Mouse (Mus musculus): ENCODE data around the gene Ptpre. TPM values are rescaled to one million over a fixed set of nuclear protein-coding genes. Genes with fewer than 3 reads are reported as not detected.
"Not testable (repeated sequence)": the region's sequence is repeated elsewhere in the genome, so short reads cannot be mapped to it uniquely, and the experiment has no call there.

Gene Ptpre
- polyA plus RNA-seq, 1 experiment from 2014 or later: 1.9 TPM

DNA sequence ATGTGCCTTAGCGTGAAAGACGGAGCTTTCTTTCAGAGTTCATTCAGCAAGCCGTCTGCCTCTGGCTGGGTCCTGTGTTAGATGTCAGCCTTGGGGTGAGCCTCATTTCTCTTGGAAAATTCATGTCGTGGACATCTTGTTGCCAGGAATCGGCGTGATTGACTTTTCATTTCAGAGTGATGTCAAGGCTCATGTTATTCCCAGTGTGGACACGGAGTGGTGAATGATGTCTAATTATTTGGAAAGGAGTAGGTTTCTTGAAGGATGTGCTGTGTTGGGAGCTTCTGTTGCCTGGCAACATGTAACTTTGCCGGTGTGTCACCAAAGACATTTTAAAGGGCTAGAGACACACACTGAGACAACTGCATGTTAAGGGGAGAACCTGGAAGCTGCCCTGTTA is 77.6 kb downstream of the Ptpre start:
- Histone ChIP-seq H3K9ac (ENCODE audit: low read length) (no peak overlapping the region), H3K27me3 (replicated peaks; ENCODE audit: control insufficient read depth, insufficient read depth, low read length) (no peaks in the 10 kb centered on the region), H3K4me1 (ENCODE audit: control insufficient read depth, insufficient read depth, low read length) (peaks cover 14% of the 10 kb centered on the region), H3K9me3 (replicated peaks; ENCODE audit: control insufficient read depth, low read length) (no peaks in the 10 kb centered on the region), H3K4me2 (ENCODE audit: low read length) (no peak overlapping the region), H3K36me3 (ENCODE audit: control insufficient read depth, insufficient read depth, low read length) (no peaks in the 10 kb centered on the region), H3K27ac (ENCODE audit: low read depth, low read length) (no peak overlapping the region), H3K4me3 (ENCODE audit: low read depth, low read length) (no peak overlapping the region)
- DNase-seq (ENCODE audit: low spot score) (no peak), ATAC-seq (no peak)
- 86% methylated on average over 8 of the region's 8 CpGs for WGBS

DNA sequence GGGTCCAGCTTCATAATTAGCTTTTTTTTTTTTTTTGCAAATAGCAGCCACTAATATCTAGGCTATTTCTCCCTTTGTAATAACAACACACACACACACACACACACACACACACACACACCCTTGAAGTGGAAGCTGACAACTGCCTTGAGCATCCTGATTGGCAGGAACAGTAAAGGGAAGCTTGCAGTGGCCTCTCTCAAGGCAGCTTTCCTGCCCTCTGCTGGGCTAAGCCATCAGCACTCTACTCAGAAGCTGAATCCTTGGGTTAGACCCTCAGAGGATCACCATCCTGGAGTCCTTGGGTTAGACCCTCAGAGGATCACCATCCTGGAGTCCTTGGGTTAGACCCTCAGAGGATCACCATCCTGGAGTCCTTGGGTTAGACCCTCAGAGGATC is 79.2 kb downstream of the Ptpre start:
- H3K4me2 ChIP-seq (ENCODE audit: low read length); H3K27ac ChIP-seq (ENCODE audit: low read depth, low read length); DNase-seq (ENCODE audit: low spot score); H3K9ac ChIP-seq (ENCODE audit: low read length); H3K4me3 ChIP-seq (ENCODE audit: low read depth, low read length); H3K27me3 ChIP-seq (replicated peaks; ENCODE audit: control insufficient read depth, insufficient read depth, low read length); H3K36me3 ChIP-seq (ENCODE audit: control insufficient read depth, insufficient read depth, low read length); ATAC-seq; H3K9me3 ChIP-seq (replicated peaks; ENCODE audit: control insufficient read depth, low read length): not testable (repeated sequence)
- peaks cover 14% of the 10 kb centered on the region for H3K4me1 ChIP-seq (ENCODE audit: control insufficient read depth, insufficient read depth, low read length)

DNA sequence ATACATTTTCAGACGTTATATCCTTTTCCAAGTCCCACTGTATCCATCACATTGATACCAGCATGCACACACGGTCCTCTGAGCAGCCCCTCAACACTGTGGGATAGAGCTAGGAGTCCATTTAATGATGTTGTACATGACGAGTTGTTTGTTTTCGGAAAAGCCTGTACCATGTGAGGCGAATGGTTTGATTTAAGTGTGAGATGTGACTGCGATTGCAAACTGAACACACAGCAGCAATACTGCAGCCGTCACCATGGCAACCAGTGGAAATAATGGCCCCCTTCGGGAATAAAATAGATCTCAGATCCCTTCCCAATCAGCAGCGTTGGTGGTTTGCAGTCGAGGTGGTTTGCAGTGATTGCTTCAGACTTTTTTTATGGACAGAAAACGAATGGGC is 80.5 kb downstream of the Ptpre start:
- Histone ChIP-seq H3K9ac (ENCODE audit: low read length) (no peak overlapping the region), H3K27me3 (replicated peaks; ENCODE audit: control insufficient read depth, insufficient read depth, low read length) (no peaks in the 10 kb centered on the region), H3K9me3 (replicated peaks; ENCODE audit: control insufficient read depth, low read length) (no peaks in the 10 kb centered on the region), H3K36me3 (ENCODE audit: control insufficient read depth, insufficient read depth, low read length) (no peaks in the 10 kb centered on the region), H3K4me3 (ENCODE audit: low read depth, low read length) (no peak overlapping the region), H3K4me2 (ENCODE audit: low read length) (no peak overlapping the region), H3K27ac (ENCODE audit: low read depth, low read length) (peak overlapping the region; percentile 60; the same call in 1 of the 2 replicates), H3K4me1 (ENCODE audit: control insufficient read depth, insufficient read depth, low read length) (peaks cover 14% of the 10 kb centered on the region)
- peak; percentile 48; the same call in 1 of the 2 replicates for ATAC-seq
- 33% methylated on average over 11 of the region's 11 CpGs for WGBS
- DNase-seq (ENCODE audit: low spot score): peak; percentile 82

DNA sequence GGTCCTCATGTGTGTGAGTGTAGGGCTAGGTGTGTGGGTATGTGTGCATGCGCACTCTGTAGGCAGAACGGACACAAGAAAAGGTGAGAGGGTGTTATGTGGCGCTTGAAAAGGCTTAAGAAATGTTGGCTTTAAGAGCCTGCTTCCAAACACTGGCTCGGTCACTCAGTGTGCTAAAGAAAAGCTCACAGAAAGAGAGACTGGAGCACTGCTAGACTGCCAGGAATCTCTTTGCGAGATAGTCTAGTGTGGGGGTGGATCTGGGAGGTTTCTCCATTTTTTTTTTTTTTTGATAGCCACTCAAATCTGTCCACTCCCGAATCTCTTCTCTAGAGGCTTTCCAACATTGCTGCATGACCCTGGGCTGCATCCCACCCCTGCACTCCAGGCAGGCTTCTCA is 84.4 kb downstream of the Ptpre start:
- 67% methylated on average over 6 of the region's 6 CpGs for WGBS
- Histone ChIP-seq H3K36me3 (ENCODE audit: control insufficient read depth, insufficient read depth, low read length) (no peaks in the 10 kb centered on the region), H3K4me1 (ENCODE audit: control insufficient read depth, insufficient read depth, low read length) (peaks cover 14% of the 10 kb centered on the region), H3K27ac (ENCODE audit: low read depth, low read length) (no peak overlapping the region), H3K9me3 (replicated peaks; ENCODE audit: control insufficient read depth, low read length) (no peaks in the 10 kb centered on the region; the same call in 1 of the 2 replicates), H3K27me3 (replicated peaks; ENCODE audit: control insufficient read depth, insufficient read depth, low read length) (no peaks in the 10 kb centered on the region), H3K4me2 (ENCODE audit: low read length) (no peak overlapping the region), H3K4me3 (ENCODE audit: low read depth, low read length) (no peak overlapping the region), H3K9ac (ENCODE audit: low read length) (no peak overlapping the region)
- DNase-seq (ENCODE audit: low spot score) (no peak), ATAC-seq (no peak)

DNA sequence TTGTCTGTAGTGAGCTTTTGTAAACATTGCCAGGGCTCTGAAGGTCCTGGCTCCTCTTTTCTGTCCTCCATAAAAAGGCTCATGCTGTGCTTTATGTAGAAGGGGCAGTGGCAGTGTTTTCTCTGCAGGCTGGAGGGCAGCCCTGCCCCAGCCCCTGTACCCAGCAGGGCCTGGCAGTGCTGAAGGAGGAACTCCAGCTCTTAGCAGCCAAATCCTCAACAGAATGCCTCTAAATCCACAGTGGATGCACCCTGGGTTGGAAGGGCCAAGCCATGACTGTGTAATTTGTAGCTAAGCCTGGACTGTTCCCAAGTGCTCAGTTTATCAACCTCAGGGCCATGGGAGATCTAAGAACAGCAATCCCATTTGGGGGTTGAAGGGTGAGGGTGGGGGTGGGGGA is 85.0 kb downstream of the Ptpre start:
- no peak overlapping the region for H3K9ac ChIP-seq (ENCODE audit: low read length)
- no peak overlapping the region for H3K4me2 ChIP-seq (ENCODE audit: low read length)
- no peaks in the 10 kb centered on the region for H3K27me3 ChIP-seq (replicated peaks; ENCODE audit: control insufficient read depth, insufficient read depth, low read length)
- no peak for ATAC-seq
- H3K4me1 ChIP-seq (ENCODE audit: control insufficient read depth, insufficient read depth, low read length): peaks cover 14% of the 10 kb centered on the region
- no peak overlapping the region for H3K27ac ChIP-seq (ENCODE audit: low read depth, low read length)
- no peaks in the 10 kb centered on the region for H3K36me3 ChIP-seq (ENCODE audit: control insufficient read depth, insufficient read depth, low read length)
- no peak overlapping the region for H3K4me3 ChIP-seq (ENCODE audit: low read depth, low read length)
- no peaks in the 10 kb centered on the region; the same call in 1 of the 2 replicates for H3K9me3 ChIP-seq (replicated peaks; ENCODE audit: control insufficient read depth, low read length)
- DNase-seq (ENCODE audit: low spot score): no peak

DNA sequence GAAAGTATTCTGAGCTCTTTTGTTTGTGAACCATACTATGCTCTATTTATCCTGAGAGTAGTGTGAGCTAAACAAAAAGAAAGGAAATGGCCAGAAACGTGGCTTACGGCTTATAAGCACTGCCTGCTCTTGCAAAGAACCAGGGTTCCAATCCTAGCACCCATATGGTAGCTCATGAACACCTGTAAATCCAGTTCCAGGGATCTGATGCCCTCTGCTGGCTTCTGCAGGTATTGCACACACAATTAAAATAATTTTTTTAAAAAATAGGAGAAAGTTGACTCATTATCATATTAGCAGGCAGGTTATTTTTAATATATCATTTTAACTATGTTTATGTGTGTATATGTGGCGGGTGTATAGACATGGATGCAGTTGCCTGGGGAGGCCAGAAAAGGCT is 87.6 kb downstream of the Ptpre start:
- WGBS: 69% methylated on average over 3 of the region's 3 CpGs
- ATAC-seq (no peak), DNase-seq (ENCODE audit: low spot score) (no peak)
- no peak overlapping the region for H3K27ac ChIP-seq (ENCODE audit: low read depth, low read length)
- H3K9ac ChIP-seq (ENCODE audit: low read length): no peak overlapping the region
- H3K4me1 ChIP-seq (ENCODE audit: control insufficient read depth, insufficient read depth, low read length): peaks cover 4% of the 10 kb centered on the region; the same call in 1 of the 2 replicates
- H3K27me3 ChIP-seq (replicated peaks; ENCODE audit: control insufficient read depth, insufficient read depth, low read length): no peaks in the 10 kb centered on the region
- no peak overlapping the region for H3K4me3 ChIP-seq (ENCODE audit: low read depth, low read length)
- no peaks in the 10 kb centered on the region; the same call in 1 of the 2 replicates for H3K9me3 ChIP-seq (replicated peaks; ENCODE audit: control insufficient read depth, low read length)
- H3K4me2 ChIP-seq (ENCODE audit: low read length): no peak overlapping the region
- H3K36me3 ChIP-seq (ENCODE audit: control insufficient read depth, insufficient read depth, low read length): no peaks in the 10 kb centered on the region

DNA sequence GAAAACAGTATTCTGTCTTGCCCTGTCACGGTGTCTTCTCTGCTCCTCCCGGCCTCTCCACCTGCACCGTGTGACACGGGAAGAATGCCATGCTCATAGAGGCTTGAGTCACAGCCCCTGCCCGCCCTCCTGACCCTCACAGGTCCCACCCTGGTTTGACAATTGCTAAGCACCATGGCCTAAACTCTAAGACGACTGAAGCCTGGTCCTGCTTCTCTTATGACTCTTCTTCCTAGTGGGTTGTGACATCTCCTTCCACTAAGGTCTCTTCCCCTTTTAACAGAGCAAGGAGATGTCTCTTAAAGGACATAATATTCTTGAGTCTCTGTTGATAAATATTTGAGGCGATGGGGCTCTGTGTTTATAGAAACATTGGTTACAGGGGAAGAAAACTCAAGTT is 91.1 kb downstream of the Ptpre start:
- Histone ChIP-seq H3K36me3 (ENCODE audit: control insufficient read depth, insufficient read depth, low read length) (no peaks in the 10 kb centered on the region), H3K9me3 (replicated peaks; ENCODE audit: control insufficient read depth, low read length) (no peaks in the 10 kb centered on the region; the same call in 1 of the 2 replicates), H3K27me3 (replicated peaks; ENCODE audit: control insufficient read depth, insufficient read depth, low read length) (0 out of 2 replicates have a peak, but pooled peaks cover under 1% of the 10 kb centered on the region), H3K4me1 (ENCODE audit: control insufficient read depth, insufficient read depth, low read length) (peaks cover 6% of the 10 kb centered on the region), H3K4me2 (ENCODE audit: low read length) (no peak overlapping the region), H3K9ac (ENCODE audit: low read length) (no peak overlapping the region), H3K27ac (ENCODE audit: low read depth, low read length) (no peak overlapping the region), H3K4me3 (ENCODE audit: low read depth, low read length) (no peak overlapping the region)
- ATAC-seq: no peak
- DNase-seq (ENCODE audit: low spot score): no peak
- WGBS: 88% methylated on average over 7 of the region's 7 CpGs

DNA sequence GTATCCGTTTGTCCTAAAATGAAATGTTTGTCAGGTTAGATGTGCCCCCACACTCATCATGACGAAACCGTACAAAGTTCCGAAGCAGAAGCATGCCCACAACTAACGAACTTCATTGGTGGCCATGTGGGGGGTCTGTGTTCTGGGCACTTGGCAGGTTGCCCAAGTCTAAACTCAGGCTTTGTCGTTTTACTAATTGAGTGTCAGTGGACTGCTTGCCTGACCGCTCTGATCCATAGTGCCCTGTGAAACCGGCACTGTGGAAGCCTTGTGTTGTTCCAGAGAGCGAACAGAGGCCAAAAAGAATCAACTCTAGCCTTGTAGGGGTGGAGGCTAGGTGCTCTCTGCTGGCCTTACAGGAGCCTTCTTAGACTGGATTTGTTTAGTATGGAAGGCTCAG is 91.7 kb downstream of the Ptpre start:
- 0 out of 2 replicates have a peak, but pooled peaks cover 3% of the 10 kb centered on the region for H3K27me3 ChIP-seq (replicated peaks; ENCODE audit: control insufficient read depth, insufficient read depth, low read length)
- peaks cover 6% of the 10 kb centered on the region for H3K4me1 ChIP-seq (ENCODE audit: control insufficient read depth, insufficient read depth, low read length)
- 13% methylated on average over 9 of the region's 9 CpGs for WGBS
- no peaks in the 10 kb centered on the region; the same call in 1 of the 2 replicates for H3K9me3 ChIP-seq (replicated peaks; ENCODE audit: control insufficient read depth, low read length)
- no peak overlapping the region for H3K4me2 ChIP-seq (ENCODE audit: low read length)
- H3K36me3 ChIP-seq (ENCODE audit: control insufficient read depth, insufficient read depth, low read length): no peaks in the 10 kb centered on the region
- ATAC-seq: no peak
- DNase-seq (ENCODE audit: low spot score): no peak
- no peak overlapping the region for H3K4me3 ChIP-seq (ENCODE audit: low read depth, low read length)
- no peak overlapping the region for H3K9ac ChIP-seq (ENCODE audit: low read length)
- H3K27ac ChIP-seq (ENCODE audit: low read depth, low read length): no peak overlapping the region

DNA sequence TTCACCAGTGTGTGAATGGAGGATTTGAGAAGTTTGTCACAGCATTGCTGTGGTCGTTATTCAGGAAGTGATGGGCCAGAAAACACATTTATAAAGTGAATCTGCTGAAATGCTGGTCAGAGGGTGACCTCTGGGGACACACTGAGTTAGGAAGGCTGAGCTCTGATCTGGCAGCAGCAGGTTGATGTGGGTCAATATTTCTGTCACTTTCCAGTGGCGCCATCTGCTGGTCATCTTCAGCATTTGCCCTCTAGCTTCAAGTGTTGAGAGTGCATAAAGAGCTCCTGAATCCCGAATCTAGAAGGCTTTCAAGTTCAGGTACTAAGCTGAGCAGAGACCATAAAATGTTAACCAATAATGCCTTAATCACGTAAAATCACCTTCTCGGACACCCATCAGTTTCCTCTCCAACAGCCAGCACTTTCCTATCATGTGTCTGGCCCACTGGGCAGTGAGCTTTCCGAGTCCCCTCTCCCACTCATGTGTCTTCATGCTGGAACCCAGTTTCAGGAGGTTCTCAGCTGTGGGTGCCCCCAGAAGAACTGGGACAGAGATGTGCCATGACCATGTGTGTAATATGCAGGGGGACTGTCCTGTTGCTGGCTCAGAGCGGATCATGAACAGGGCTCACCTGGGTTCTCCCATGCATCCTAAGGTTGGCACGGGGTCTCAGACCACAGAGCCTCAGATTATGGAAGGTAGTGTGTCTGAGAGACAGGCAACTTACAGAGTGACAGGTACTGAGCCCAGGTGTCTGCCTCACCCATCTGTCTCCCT is 94.7 kb downstream of the Ptpre start:
- 56% methylated on average over 8 of the region's 8 CpGs for WGBS
- Histone ChIP-seq H3K9ac (ENCODE audit: low read length) (no peak overlapping the region), H3K27ac (ENCODE audit: low read depth, low read length) (no peak overlapping the region), H3K4me1 (ENCODE audit: control insufficient read depth, insufficient read depth, low read length) (peaks cover 11% of the 10 kb centered on the region), H3K36me3 (ENCODE audit: control insufficient read depth, insufficient read depth, low read length) (no peaks in the 10 kb centered on the region), H3K9me3 (replicated peaks; ENCODE audit: control insufficient read depth, low read length) (no peaks in the 10 kb centered on the region), H3K4me2 (ENCODE audit: low read length) (no peak overlapping the region), H3K27me3 (replicated peaks; ENCODE audit: control insufficient read depth, insufficient read depth, low read length) (0 out of 2 replicates have a peak, but pooled peaks cover 3% of the 10 kb centered on the region), H3K4me3 (ENCODE audit: low read depth, low read length) (no peak overlapping the region)
- peak; percentile 73 for DNase-seq (ENCODE audit: low spot score)
- ATAC-seq: peak; percentile 10; the same call in 1 of the 2 replicates

All from forebrain, embryonic 14.5 days (tissue).